Mouse (Mus musculus) layer of hippocampus, adult 2 months (tissue): Measurements from ENCODE around the gene Sept1. TPM values are rescaled to one million over a fixed set of nuclear protein-coding genes. Genes with fewer than 3 reads are reported as not detected.
"Not testable (repeated sequence)": the region's sequence is repeated elsewhere in the genome, so short reads cannot be mapped to it uniquely, and the experiment has no call there.

ENCODE experiments used
- DNase-seq, 2 experiments: peaks; one replicate each; pipeline ENCODE4 v3.0.0; 2022; ENCODE audit warnings: low spot score in 2 of 2
- H3K27ac ChIP-seq: fragments of 200-600 bp; 2 replicates; pipeline ENCODE4 v1.8.1; 2022
- H3K4me3 ChIP-seq: fragments of 200-600 bp; 2 replicates; pipeline ENCODE4 v1.8.1; 2022; ENCODE audit warnings: mild to moderate bottlenecking
- CTCF ChIP-seq: fragments of 200-600 bp; conservative IDR thresholded peaks from 2 replicates; pipeline ENCODE4 v1.8.1; 2022; ENCODE audit warnings: antibody characterized with exemption, mild to moderate bottlenecking, moderate library complexity
- total RNA-seq, 2 experiments: library from RNA; stranded (reverse); gene quantifications; 2 replicates each; pipeline ENCODE4 v1.2.3; 2021

Sept1 gene
- total RNA-seq, 2 experiments from 2014 or later = 5.0 to 6.3 TPM

DNA sequence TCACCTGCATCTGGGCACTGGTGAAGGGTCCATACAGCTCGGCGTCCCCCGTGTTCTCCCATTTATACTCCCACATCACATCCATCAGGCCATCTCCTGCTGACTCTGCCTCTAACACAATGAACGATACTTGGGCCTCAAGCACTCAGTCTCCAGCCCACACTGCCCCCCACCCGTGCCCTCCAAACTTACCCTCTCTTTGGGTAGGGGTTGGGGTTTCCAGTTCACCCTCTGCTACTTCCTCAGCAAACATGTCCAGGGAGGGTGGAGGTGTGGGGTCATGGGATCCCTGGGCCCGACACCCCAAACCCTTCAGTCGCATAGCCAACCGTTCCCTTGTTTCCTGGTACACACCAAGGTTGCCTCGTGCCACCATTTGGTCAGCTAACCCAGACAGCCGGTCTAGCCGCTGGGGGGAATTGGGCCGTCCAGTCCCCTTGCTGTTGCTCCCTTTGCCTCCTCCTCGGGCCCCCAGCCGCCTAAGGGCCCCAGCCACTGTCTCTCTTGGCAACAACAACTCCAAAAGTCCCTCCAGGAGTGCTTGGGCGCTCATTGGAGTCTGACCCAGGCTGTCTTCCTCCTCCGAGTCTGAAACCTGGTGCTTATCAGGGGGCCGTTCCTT lies 38.8 kb downstream of the Sept1 start:
- peak overlapping the region; percentile 74; the same call in 1 of the 2 replicates for H3K4me3 ChIP-seq
- H3K27ac ChIP-seq = no peak overlapping the region
- TF ChIP-seq CTCF = no peak
- DNase-seq = no peak

- H3K4me3 ChIP-seq = no peak overlapping the region
- H3K27ac ChIP-seq = no peak overlapping the region
- DNase-seq = no peak
- no peak for TF ChIP-seq CTCF
These were observed 39.9 kb downstream of the Sept1 start for GRCm38 (mm10) chr7:127192989-127193388.

- DNase-seq = no peak
- no peak for TF ChIP-seq CTCF
- no peak overlapping the region for H3K4me3 ChIP-seq
- H3K27ac ChIP-seq = no peak overlapping the region
These were observed 42.3 kb downstream of the Sept1 start for GRCm38 (mm10) chr7:127190672-127191071.

GRCm38 (mm10) chr7:127188305-127189276 lies 44.3 kb downstream of the Sept1 start:
- H3K4me3 ChIP-seq = no peak overlapping the region
- DNase-seq = no peak
- TF ChIP-seq CTCF = no peak

DNA sequence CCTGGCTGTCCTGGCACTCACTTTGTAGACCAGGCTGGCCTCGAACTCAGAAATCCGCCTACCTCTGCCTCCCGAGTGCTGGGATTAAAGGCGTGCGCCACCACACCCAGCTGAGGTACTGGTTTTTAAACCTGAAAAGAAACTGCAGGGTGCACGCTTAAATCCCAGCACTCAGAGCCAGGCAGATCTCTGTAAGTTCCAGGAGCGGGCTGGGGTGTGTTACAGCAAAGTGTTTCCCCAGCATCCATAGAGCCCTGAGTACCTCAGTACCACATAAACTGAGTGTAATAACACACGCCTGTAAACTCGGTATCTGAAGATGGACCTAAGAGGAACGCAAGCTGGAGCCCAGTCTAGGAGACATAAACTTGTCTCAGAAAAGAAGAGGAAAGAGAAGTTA lies 45.6 kb downstream of the Sept1 start:
- TF ChIP-seq CTCF = no peak
- DNase-seq = no peak
- Histone ChIP-seq H3K27ac (no peak overlapping the region), H3K4me3 (no peak overlapping the region)

More at GRCm38 (mm10) chr7:127188305-127189276, 44.3 kb downstream of the Sept1 start:
- H3K27ac ChIP-seq = no peak overlapping the region

- TF ChIP-seq CTCF = peak; percentile 77
- Histone ChIP-seq H3K4me3 (no peak overlapping the region), H3K27ac (no peak overlapping the region)
- DNase-seq = no peak
These were observed 47.3 kb downstream of the Sept1 start for GRCm38 (mm10) chr7:127185601-127186000.

DNA sequence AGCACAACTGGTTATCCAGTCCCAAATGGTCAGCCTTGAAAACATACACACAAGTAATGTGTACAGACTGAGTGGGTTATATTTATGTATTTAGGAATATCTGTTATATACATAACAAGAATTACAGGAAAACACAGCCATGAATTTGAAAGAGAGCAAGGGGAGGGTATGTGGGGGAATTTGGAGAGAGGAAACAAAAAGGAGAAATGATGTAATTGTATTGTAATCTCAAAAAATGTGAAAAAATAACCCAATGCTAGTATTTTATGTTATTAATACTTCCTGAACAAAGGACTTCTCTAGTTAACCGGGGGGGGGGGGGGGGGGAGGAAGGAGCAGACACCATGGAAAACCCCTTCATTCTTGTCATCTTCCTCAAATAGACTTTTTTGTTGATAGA lies 48.2 kb downstream of the Sept1 start:
- Histone ChIP-seq H3K4me3 (no peak overlapping the region), H3K27ac (no peak overlapping the region)
- no peak for TF ChIP-seq CTCF
- no peak for DNase-seq

GRCm38 (mm10) chr7:127183828-127184227 lies 49.1 kb downstream of the Sept1 start:
- DNase-seq = no peak
- peak; percentile 43 for TF ChIP-seq CTCF
- H3K27ac ChIP-seq = no peak overlapping the region
- no peak overlapping the region for H3K4me3 ChIP-seq

DNA sequence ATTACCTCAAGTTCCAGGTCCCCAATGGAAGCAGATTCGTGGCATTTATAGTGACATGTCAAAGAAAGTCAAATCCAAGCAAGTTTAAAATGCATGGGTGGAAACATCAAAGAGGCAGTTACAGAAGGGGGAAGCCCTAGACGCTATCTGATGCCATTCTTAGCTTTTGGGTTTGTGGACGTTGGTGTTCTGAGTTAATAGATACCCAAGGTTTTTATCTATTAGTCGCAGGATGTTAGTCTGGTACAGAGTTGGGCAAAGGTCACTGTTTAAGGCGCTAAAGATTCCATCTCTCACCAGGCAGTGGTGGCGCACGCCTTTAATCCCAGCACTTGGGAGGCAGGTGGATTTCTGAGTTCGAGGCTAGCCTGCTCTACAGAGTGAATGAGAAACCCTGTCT lies 49.6 kb downstream of the Sept1 start:
- TF ChIP-seq CTCF = no peak
- no peak overlapping the region for H3K4me3 ChIP-seq
- DNase-seq = no peak
- no peak overlapping the region for H3K27ac ChIP-seq

GRCm38 (mm10) chr7:127181724-127182123 lies 51.2 kb downstream of the Sept1 start:
- not testable (repeated sequence) for H3K27ac ChIP-seq, H3K4me3 ChIP-seq, DNase-seq
- peak; percentile 35 for TF ChIP-seq CTCF

DNA sequence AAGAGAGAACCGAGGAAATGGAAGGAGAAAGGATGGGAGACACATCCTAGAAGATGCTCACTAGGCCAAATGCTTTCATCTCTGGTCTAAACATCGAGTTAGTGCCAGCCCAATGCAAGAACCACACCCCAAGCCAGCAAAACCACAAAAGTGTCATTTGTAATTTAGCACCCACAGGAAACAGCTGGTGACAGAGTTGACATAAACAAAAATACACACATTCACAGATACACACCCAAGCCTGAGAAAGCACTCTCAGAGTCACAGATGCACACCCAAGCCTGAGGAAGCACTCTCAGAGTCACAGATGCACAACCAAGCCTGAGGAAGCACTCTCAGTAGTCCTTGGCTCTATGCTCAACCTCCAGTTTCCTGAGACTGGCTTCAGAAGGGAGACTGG lies 52.1 kb downstream of the Sept1 start:
- TF ChIP-seq CTCF = no peak
- DNase-seq = no peak
- Histone ChIP-seq H3K27ac (no peak overlapping the region), H3K4me3 (no peak overlapping the region)

- no peak for TF ChIP-seq CTCF
- DNase-seq = no peak
- no peak overlapping the region for H3K27ac ChIP-seq
These were observed 56.0 kb downstream of the Sept1 start for GRCm38 (mm10) chr7:127176937-127177336.

GRCm38 (mm10) chr7:127166501-127166900 lies 66.4 kb downstream of the Sept1 start:
- TF ChIP-seq CTCF = no peak
- Histone ChIP-seq H3K4me3 (no peak overlapping the region), H3K27ac (no peak overlapping the region)
- DNase-seq = no peak

More at GRCm38 (mm10) chr7:127176937-127177336, 56.0 kb downstream of the Sept1 start:
- no peak overlapping the region for H3K4me3 ChIP-seq
